Mouse (Mus musculus): ENCODE results near the gene Hsf2bp. TPM values are rescaled to one million over a fixed set of nuclear protein-coding genes. Genes with fewer than 3 reads are reported as not detected.

Hsf2bp gene
- total and polyA plus RNA-seq, 3 experiments = 0.34 to 1.0 (median 0.75) TPM

DNA sequence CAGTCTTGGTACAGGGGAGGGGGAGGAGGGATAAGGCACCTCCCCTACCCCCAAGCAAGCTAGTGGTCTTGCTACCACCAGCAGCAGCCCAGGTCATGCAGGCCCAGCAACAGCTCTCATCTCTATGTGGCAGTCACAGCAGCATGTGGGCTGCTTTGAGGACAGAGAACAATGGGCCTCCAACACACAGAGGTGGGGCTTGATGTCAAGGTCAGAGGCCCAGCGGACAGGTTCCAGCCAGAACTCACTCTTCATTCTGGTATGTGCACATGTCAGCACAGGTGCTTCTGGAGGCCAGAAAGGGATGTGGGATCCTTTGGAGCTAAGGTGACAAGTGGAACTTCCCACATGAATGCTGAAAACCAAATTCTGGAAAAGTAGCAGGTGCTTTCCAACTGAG lies 102.2 kb downstream of the Hsf2bp start:
- Histone ChIP-seq H3K9me3 (replicated peaks; ENCODE audit: low read length) (no peaks in the 10 kb centered on the region), H3K79me2 (replicated peaks; ENCODE audit: control insufficient read depth, extremely low read depth, insufficient read depth, poor library complexity, severe bottlenecking) (no peaks in the 10 kb centered on the region), H3K4me1 (ENCODE audit: control insufficient read depth in 1 of 2, insufficient read depth in 2 of 2) (peaks cover 41 to 83% of the 10 kb centered on the region in 2 experiments), H3K27ac (ENCODE audit: insufficient read depth, low read depth) (no peak overlapping the region), H3K4me3 (replicated peaks in 1 of 3; ENCODE audit: low read depth in 2 of 3, low read length in 2 of 3, poor library complexity in 1 of 3) (no peak overlapping the region), H3K27me3 (replicated peaks) (no peaks in the 10 kb centered on the region), H3K4me2 (ENCODE audit: insufficient read depth, low read depth, poor library complexity, severe bottlenecking) (no peak overlapping the region), H3K9ac (ENCODE audit: insufficient read depth, low read depth) (no peak overlapping the region), H3K36me3 (replicated peaks in 1 of 2; ENCODE audit: control insufficient read depth in 1 of 2, insufficient read depth in 1 of 2, low read length in 1 of 2) (no peaks in the 10 kb centered on the region)
- dilution Hi-C loops (cut with MboI; ENCODE audit: extremely low pct_ligation_motif_present, extremely low pct_unique_long_range_greater_than_20kb, low sequenced_read_pairs) = no loop called here
- TF ChIP-seq ZNF384 (IDR thresholded peaks at IDR 0.05; ENCODE audit: low read depth, low read length) = no peak
- no peak for TF ChIP-seq SMC3 (IDR thresholded peaks at IDR 0.05; ENCODE audit: low read depth, low read length)
- TF ChIP-seq PAX5 (IDR thresholded peaks at IDR 0.05; ENCODE audit: low read length) = no peak
- no peak for TF ChIP-seq IRF4 (IDR thresholded peaks at IDR 0.05; ENCODE audit: low read depth, low read length)
- in situ Hi-C loops (cut with MboI; ENCODE audit: low pct_ligation_motif_present, low pct_unique_long_range_greater_than_20kb, low sequenced_read_pairs) = loop anchor here (10.0 kb wide), 1 partner anchor 249 kb away; no protein-coding TSS in a partner anchor
- no peak for DNase-seq (ENCODE audit: extremely low read depth)

DNA sequence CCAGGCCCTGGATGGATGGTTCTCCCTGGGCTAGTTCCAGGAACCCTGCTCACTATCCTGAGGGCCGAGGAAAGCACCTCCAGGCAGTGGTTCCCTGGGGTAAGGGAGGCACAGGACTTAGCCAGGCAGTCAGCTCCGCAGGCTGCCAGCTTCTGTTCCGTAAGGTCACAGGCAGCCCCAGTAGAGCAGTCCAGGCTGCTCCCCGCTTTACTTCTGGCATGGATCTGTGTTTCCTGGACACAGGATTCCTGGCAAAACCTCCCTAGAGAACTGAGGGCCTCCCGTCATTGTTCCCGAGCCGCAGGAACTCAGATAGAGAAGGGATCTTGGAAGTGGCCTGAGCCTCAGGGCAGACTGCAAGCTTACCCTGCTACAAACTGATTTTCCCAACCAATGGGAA lies 104.7 kb downstream of the Hsf2bp start:
- Histone ChIP-seq H3K9me3 (replicated peaks; ENCODE audit: low read length) (no peaks in the 10 kb centered on the region), H3K4me3 (replicated peaks in 1 of 3; ENCODE audit: low read depth in 2 of 3, low read length in 2 of 3, poor library complexity in 1 of 3) (no peak overlapping the region), H3K4me2 (ENCODE audit: insufficient read depth, low read depth, poor library complexity, severe bottlenecking) (no peak overlapping the region), H3K27ac (ENCODE audit: insufficient read depth, low read depth) (no peak overlapping the region), H3K79me2 (replicated peaks; ENCODE audit: control insufficient read depth, extremely low read depth, insufficient read depth, poor library complexity, severe bottlenecking) (no peaks in the 10 kb centered on the region), H3K27me3 (replicated peaks) (no peaks in the 10 kb centered on the region), H3K9ac (ENCODE audit: insufficient read depth, low read depth) (no peak overlapping the region), H3K4me1 (ENCODE audit: control insufficient read depth in 1 of 2, insufficient read depth in 2 of 2) (peaks cover 35 to 82% of the 10 kb centered on the region in 2 experiments), H3K36me3 (replicated peaks in 1 of 2; ENCODE audit: control insufficient read depth in 1 of 2, insufficient read depth in 1 of 2, low read length in 1 of 2) (no peaks in the 10 kb centered on the region)
- DNase-seq (ENCODE audit: extremely low read depth) = no peak
- TF ChIP-seq JUN (IDR thresholded peaks at IDR 0.05; ENCODE audit: insufficient read depth, low read depth, low read length) (no peak), MAX (IDR thresholded peaks at IDR 0.05; ENCODE audit: low read length) (no peak), GABPA (IDR thresholded peaks at IDR 0.05; ENCODE audit: insufficient replicate concordance, low read depth, low read length) (no peak), CHD1 (IDR thresholded peaks at IDR 0.05; ENCODE audit: low read depth, low read length) (no peak), ZNF384 (IDR thresholded peaks at IDR 0.05; ENCODE audit: low read depth, low read length) (no peak), MEF2A (IDR thresholded peaks at IDR 0.05; ENCODE audit: borderline replicate concordance, low read depth, low read length) (no peak), HCFC1 (IDR thresholded peaks at IDR 0.05; ENCODE audit: low read depth, low read length) (no peak), IRF4 (IDR thresholded peaks at IDR 0.05; ENCODE audit: low read depth, low read length) (no peak), PAX5 (IDR thresholded peaks at IDR 0.05; ENCODE audit: low read length) (no peak), ZKSCAN1 (IDR thresholded peaks at IDR 0.05; ENCODE audit: borderline replicate concordance, low read depth, low read length) (no peak), TBP (conservative IDR thresholded peaks at IDR 0.05; ENCODE audit: low read depth, low read length) (no peak), UBTF (IDR thresholded peaks at IDR 0.05; ENCODE audit: low read depth, low read length) (no peak), BHLHE40 (IDR thresholded peaks at IDR 0.05; ENCODE audit: low read depth, low read length) (no peak), USF2 (conservative IDR thresholded peaks at IDR 0.05; ENCODE audit: low read depth, low read length) (no peak), ETS1 (conservative IDR thresholded peaks at IDR 0.05; ENCODE audit: low read depth, low read length) (no peak), NRF1 (IDR thresholded peaks at IDR 0.05; ENCODE audit: low read depth, low read length) (no peak), SMC3 (IDR thresholded peaks at IDR 0.05; ENCODE audit: low read depth, low read length) (no peak)
- in situ Hi-C loops (cut with MboI; ENCODE audit: low pct_ligation_motif_present, low pct_unique_long_range_greater_than_20kb, low sequenced_read_pairs) (loop anchor here (10.0 kb wide), 1 partner anchor 247 kb away; no protein-coding TSS in a partner anchor), dilution Hi-C loops (cut with MboI; ENCODE audit: extremely low pct_ligation_motif_present, extremely low pct_unique_long_range_greater_than_20kb, low sequenced_read_pairs) (no loop called here)

All from CH12.LX (cell line).